Mouse (Mus musculus) hindbrain, embryonic 16.5 days (tissue): Measurements from ENCODE around the gene Rufy1. TPM values are rescaled to one million over a fixed set of nuclear protein-coding genes. Genes with fewer than 3 reads are reported as not detected.

Experiments
- ATAC-seq: fragments of 200-750 bp; cut with Nextera tagmentation; 2 replicates; pipeline ENCODE4 v1.8.0; 2017; ENCODE audit warnings: moderate TSS enrichment, moderate library complexity
- H3K27ac ChIP-seq: fragments of 300-500 bp; sonication (generic); 2 replicates; pipeline ENCODE4 v1.5.1; 2014; ENCODE audit warnings: low read depth, mild to moderate bottlenecking, control low read depth, low read length, moderate library complexity
- H3K27me3 ChIP-seq: fragments of 300-500 bp; sonication (generic); replicated peaks from 2 replicates; pipeline ENCODE4 v1.6.1; 2014; ENCODE audit warnings: low read length; ENCODE audit not compliant: control insufficient read depth, insufficient read depth
- H3K36me3 ChIP-seq: fragments of 300-500 bp; sonication (generic); 2 replicates; pipeline ENCODE4 v1.6.1; 2014; ENCODE audit warnings: mild to moderate bottlenecking, low read length, moderate library complexity, mixed read lengths; ENCODE audit not compliant: control insufficient read depth, insufficient read depth
- H3K4me1 ChIP-seq: fragments of 300-500 bp; sonication (generic); 2 replicates; pipeline ENCODE4 v1.6.1; 2014; ENCODE audit warnings: low read depth, low read length; ENCODE audit not compliant: control insufficient read depth, insufficient read depth
- H3K4me2 ChIP-seq: fragments of 300-500 bp; sonication (generic); 2 replicates; pipeline ENCODE4 v1.6.1; 2014; ENCODE audit warnings: mild to moderate bottlenecking, low read length, control low read depth, moderate library complexity
- H3K4me3 ChIP-seq: fragments of 300-500 bp; sonication (generic); 2 replicates; pipeline ENCODE4 v1.5.1; 2014; ENCODE audit warnings: mild to moderate bottlenecking, low read length, control low read depth, moderate library complexity
- H3K9ac ChIP-seq: fragments of 300-500 bp; sonication (generic); 2 replicates; pipeline ENCODE4 v1.6.1; 2014; ENCODE audit warnings: low read depth, mild to moderate bottlenecking, control low read depth, low read length, moderate library complexity
- H3K9me3 ChIP-seq: fragments of 300-500 bp; sonication (generic); 2 replicates; pipeline ENCODE4 v1.6.1; 2014; ENCODE audit warnings: mild to moderate bottlenecking, low read length, moderate library complexity; ENCODE audit not compliant: control insufficient read depth
- WGBS: fragments of 180-500 bp; shearing (Covaris S2); extraction: QIAGEN DNeasy Blood & Tissue Kit; methylation state at CpG from one replicate; pipeline ENCODE4 v1.1.7; 2014; 5-methylcytosine and 5-hydroxymethylcytosine counted together
- polyA plus RNA-seq: library from polyadenylated mRNA; unstranded; fragments of >200 nt; fragmentation: Nextera tagmentation; extraction: Ambion mirVana; gene quantifications from 2 replicates; pipeline ENCODE4 v1.2.1, GENCODE M21; 2015

Gene Rufy1
- polyA plus RNA-seq, 1 experiment from 2014 or later = 23.5 TPM

- Histone ChIP-seq H3K4me1 (no peaks in the 10 kb centered on the region), H3K9me3 (no peaks in the 10 kb centered on the region), H3K9ac (no peak overlapping the region), H3K4me3 (no peak overlapping the region), H3K27me3 (no peaks in the 10 kb centered on the region), H3K36me3 (peaks cover 18% of the 10 kb centered on the region; the same call in 1 of the 2 replicates), H3K4me2 (no peak overlapping the region), H3K27ac (no peak overlapping the region)
- ATAC-seq = no peak
- 67% methylated on average over 6 of the region's 6 CpGs for WGBS
These were observed 23.7 kb downstream of the Rufy1 start for GRCm38 (mm10) chr11:50407235-50407634.

- Histone ChIP-seq H3K9ac (no peak overlapping the region), H3K27me3 (no peaks in the 10 kb centered on the region), H3K9me3 (no peaks in the 10 kb centered on the region), H3K4me1 (no peaks in the 10 kb centered on the region), H3K27ac (no peak overlapping the region), H3K36me3 (peaks cover 21% of the 10 kb centered on the region), H3K4me2 (no peak overlapping the region), H3K4me3 (no peak overlapping the region)
- 66% methylated on average over 10 of the region's 10 CpGs for WGBS
- peak; percentile 72; the same call in 1 of the 2 replicates for ATAC-seq
These were observed 27.4 kb downstream of the Rufy1 start for GRCm38 (mm10) chr11:50403367-50404014.

GRCm38 (mm10) chr11:50402481-50402880, 28.4 kb downstream of the Rufy1 start:
- ATAC-seq = no peak
- H3K27ac ChIP-seq = no peak overlapping the region
- no peaks in the 10 kb centered on the region for H3K27me3 ChIP-seq
- no peaks in the 10 kb centered on the region for H3K9me3 ChIP-seq
- H3K4me1 ChIP-seq = no peaks in the 10 kb centered on the region
- no peak overlapping the region for H3K4me3 ChIP-seq
- WGBS = 95% methylated on average over 3 of the region's 3 CpGs
- no peak overlapping the region for H3K9ac ChIP-seq
- peaks cover 23% of the 10 kb centered on the region for H3K36me3 ChIP-seq
- H3K4me2 ChIP-seq = no peak overlapping the region

- Histone ChIP-seq H3K4me2 (no peak overlapping the region), H3K4me1 (no peaks in the 10 kb centered on the region), H3K27me3 (no peaks in the 10 kb centered on the region), H3K27ac (no peak overlapping the region), H3K9me3 (no peaks in the 10 kb centered on the region), H3K9ac (no peak overlapping the region), H3K4me3 (no peak overlapping the region), H3K36me3 (peaks cover 32% of the 10 kb centered on the region)
- no peak for ATAC-seq
- WGBS = 88% methylated on average over 13 of the region's 13 CpGs
These were observed 32.1 kb downstream of the Rufy1 start for GRCm38 (mm10) chr11:50398803-50399202.

GRCm38 (mm10) chr11:50397316-50397715, 33.6 kb downstream of the Rufy1 start:
- no peaks in the 10 kb centered on the region for H3K9me3 ChIP-seq
- 85% methylated on average over 9 of the region's 9 CpGs for WGBS

GRCm38 (mm10) chr11:50396766-50397307, 34.1 kb downstream of the Rufy1 start:
- H3K27me3 ChIP-seq = no peaks in the 10 kb centered on the region
- no peak overlapping the region for H3K27ac ChIP-seq
- WGBS = 72% methylated on average over 11 of the region's 11 CpGs
- no peaks in the 10 kb centered on the region for H3K4me1 ChIP-seq
- H3K4me3 ChIP-seq = no peak overlapping the region
- no peaks in the 10 kb centered on the region for H3K9me3 ChIP-seq
- H3K4me2 ChIP-seq = no peak overlapping the region
- H3K36me3 ChIP-seq = peaks cover 30% of the 10 kb centered on the region
- ATAC-seq = no peak
- H3K9ac ChIP-seq = no peak overlapping the region

More at GRCm38 (mm10) chr11:50397316-50397715, 33.6 kb downstream of the Rufy1 start:
- ATAC-seq = no peak
- Histone ChIP-seq H3K4me1 (no peaks in the 10 kb centered on the region), H3K9ac (no peak overlapping the region), H3K4me2 (no peak overlapping the region), H3K27ac (no peak overlapping the region), H3K4me3 (no peak overlapping the region), H3K27me3 (no peaks in the 10 kb centered on the region), H3K36me3 (peaks cover 32% of the 10 kb centered on the region)

- Histone ChIP-seq H3K4me1 (no peaks in the 10 kb centered on the region), H3K27ac (no peak overlapping the region), H3K9me3 (no peaks in the 10 kb centered on the region), H3K4me2 (no peak overlapping the region), H3K9ac (no peak overlapping the region), H3K27me3 (no peaks in the 10 kb centered on the region), H3K36me3 (peaks cover 21% of the 10 kb centered on the region), H3K4me3 (no peak overlapping the region)
- no peak for ATAC-seq
- WGBS = 91% methylated on average over 7 of the region's 7 CpGs
These were observed 36.2 kb downstream of the Rufy1 start for GRCm38 (mm10) chr11:50394731-50395130.

GRCm38 (mm10) chr11:50393306-50393705, 37.6 kb downstream of the Rufy1 start:
- Histone ChIP-seq H3K9me3 (no peaks in the 10 kb centered on the region), H3K4me1 (no peaks in the 10 kb centered on the region), H3K27me3 (no peaks in the 10 kb centered on the region), H3K27ac (no peak overlapping the region), H3K4me2 (no peak overlapping the region), H3K4me3 (no peak overlapping the region), H3K9ac (no peak overlapping the region), H3K36me3 (peaks cover 22% of the 10 kb centered on the region)
- ATAC-seq = no peak
- 93% methylated on average over 6 of the region's 6 CpGs for WGBS

- no peak overlapping the region for H3K4me3 ChIP-seq
These were observed 39.5 kb downstream of the Rufy1 start for GRCm38 (mm10) chr11:50391272-50391960.

More at GRCm38 (mm10) chr11:50391272-50391960, 39.5 kb downstream of the Rufy1 start:
- H3K9me3 ChIP-seq = no peaks in the 10 kb centered on the region
- H3K27ac ChIP-seq = no peak overlapping the region
- H3K4me2 ChIP-seq = no peak overlapping the region
- 85% methylated on average over 4 of the region's 4 CpGs for WGBS
- H3K9ac ChIP-seq = no peak overlapping the region
- ATAC-seq = no peak
- no peaks in the 10 kb centered on the region for H3K4me1 ChIP-seq
- no peaks in the 10 kb centered on the region for H3K27me3 ChIP-seq
- H3K36me3 ChIP-seq = peaks cover 31% of the 10 kb centered on the region
